Mouse (Mus musculus) myocyte (in vitro differentiated cells): ENCODE measurements around the gene Tm9sf4. TPM values are rescaled to one million over a fixed set of nuclear protein-coding genes. Genes with fewer than 3 reads are reported as not detected.

Experiments used
- H3K27me3 ChIP-seq: one replicate; pipeline ENCODE4 v1.6.1; 2011; ENCODE audit not compliant: control insufficient read depth, insufficient read depth, insufficient read length
- H3K36me3 ChIP-seq: one replicate; pipeline ENCODE4 v1.6.1; 2011; ENCODE audit not compliant: control insufficient read depth, insufficient read depth
- H3K4me2 ChIP-seq: one replicate; pipeline ENCODE4 v1.6.1; 2011; ENCODE audit warnings: low read depth, control low read depth
- H3K4me3 ChIP-seq: one replicate; pipeline ENCODE4 v1.5.1; 2011; ENCODE audit warnings: mild to moderate bottlenecking, control low read depth, moderate library complexity
- H3K79me2 ChIP-seq: one replicate; pipeline ENCODE4 v1.6.1; 2011; ENCODE audit not compliant: control insufficient read depth, insufficient read depth
- H3ac ChIP-seq: one replicate; pipeline ENCODE4 v1.6.1; 2011; ENCODE audit not compliant: control insufficient read depth, insufficient read length
- CEBPB ChIP-seq: IDR thresholded peaks from 2 replicates; pipeline ENCODE4 v1.6.1; 2011; ENCODE audit warnings: mild to moderate bottlenecking, moderate library complexity; ENCODE audit not compliant: poor library complexity, insufficient read depth, severe bottlenecking
- E2F4 ChIP-seq: IDR thresholded peaks from one replicate; pipeline ENCODE4 v1.6.1; 2011; ENCODE audit warnings: mild to moderate bottlenecking, control low read depth, moderate library complexity; ENCODE audit not compliant: insufficient read depth
- MAX ChIP-seq: IDR thresholded peaks from one replicate; pipeline ENCODE4 v1.6.1; 2011; ENCODE audit warnings: low read depth, mild to moderate bottlenecking, control low read depth
- MYOD1 ChIP-seq, 3 experiments: IDR thresholded peaks; one replicate each; pipeline ENCODE4 v1.6.1; 2011; ENCODE audit warnings: control low read depth in 2 of 3, low read depth in 2 of 3, mild to moderate bottlenecking in 2 of 3, moderate library complexity in 1 of 3; ENCODE audit not compliant: insufficient read length in 2 of 3, control insufficient read depth in 1 of 3
- MYOG ChIP-seq, 3 experiments: IDR thresholded peaks; one replicate each; pipeline ENCODE4 v1.6.1; 2011; ENCODE audit warnings: control low read depth in 2 of 3, low read depth in 2 of 3, mild to moderate bottlenecking in 2 of 3; ENCODE audit not compliant: insufficient read length in 2 of 3, control insufficient read depth in 1 of 3, insufficient read depth in 1 of 3
- POLR2A ChIP-seq: IDR thresholded peaks from one replicate; pipeline ENCODE4 v1.6.1; 2011; ENCODE audit warnings: low read depth, mild to moderate bottlenecking, control low read depth, moderate library complexity; ENCODE audit not compliant: insufficient read length
- POLR2AphosphoS2 ChIP-seq: IDR thresholded peaks from one replicate; pipeline ENCODE4 v1.6.1; 2011; ENCODE audit warnings: low read depth, control low read depth; ENCODE audit not compliant: insufficient read length
- REST ChIP-seq: IDR thresholded peaks from one replicate; pipeline ENCODE4 v1.6.1; 2011; ENCODE audit warnings: mild to moderate bottlenecking, control low read depth, moderate library complexity; ENCODE audit not compliant: insufficient read depth, insufficient read length
- SRF ChIP-seq: IDR thresholded peaks from one replicate; pipeline ENCODE4 v1.6.1; 2011; ENCODE audit warnings: low read depth; ENCODE audit not compliant: control insufficient read depth, insufficient read length
- TCF12 ChIP-seq: IDR thresholded peaks from one replicate; pipeline ENCODE4 v1.6.1; 2011; ENCODE audit warnings: mild to moderate bottlenecking, control low read depth; ENCODE audit not compliant: poor library complexity, insufficient read depth, severe bottlenecking
- TCF3 ChIP-seq: IDR thresholded peaks from one replicate; pipeline ENCODE4 v1.6.1; 2011; ENCODE audit warnings: low read depth, control low read depth; ENCODE audit not compliant: insufficient read length
- USF1 ChIP-seq: IDR thresholded peaks from one replicate; pipeline ENCODE4 v1.6.1; 2011; ENCODE audit warnings: low read depth, mild to moderate bottlenecking, control low read depth, moderate library complexity
- polyA plus RNA-seq: library from polyadenylated mRNA; unstranded; fragments of >200 nt; fragmentation: generic; extraction: Trizol; gene quantifications from one replicate; pipeline ENCODE4 v1.2.1, GENCODE M21; 2012; ENCODE audit warnings: missing spikeins

Gene Tm9sf4
- polyA plus RNA-seq, 1 experiment = 55.4 TPM

DNA sequence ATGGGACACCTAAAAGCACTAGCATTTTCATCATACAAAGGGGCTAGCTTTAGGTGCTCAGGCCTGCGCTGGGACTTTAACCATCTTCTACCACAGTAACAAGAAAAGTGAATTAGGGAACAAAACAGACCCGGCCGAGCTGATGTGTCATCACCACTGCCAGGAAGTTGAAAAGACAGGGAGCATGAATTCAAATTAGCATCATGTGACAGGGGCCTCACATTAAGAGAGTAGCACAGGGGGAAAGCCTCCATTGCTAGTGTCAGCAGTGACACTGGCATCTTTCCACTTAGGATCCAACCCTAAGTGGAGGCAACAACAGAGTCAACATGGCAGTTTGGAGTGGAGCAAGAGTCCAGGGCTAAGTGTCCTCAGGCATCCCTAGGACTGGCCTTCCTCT is 13.9 kb upstream of the Tm9sf4 start:
- Histone ChIP-seq H3K27me3 (peaks cover 6% of the 10 kb centered on the region), H3K36me3 (no peaks in the 10 kb centered on the region), H3K4me2 (no peak overlapping the region), H3K79me2 (no peaks in the 10 kb centered on the region), H3ac (no peak overlapping the region), H3K4me3 (no peak overlapping the region)
- TF ChIP-seq USF1 = peak; percentile 6
- TF ChIP-seq REST = no peak

DNA sequence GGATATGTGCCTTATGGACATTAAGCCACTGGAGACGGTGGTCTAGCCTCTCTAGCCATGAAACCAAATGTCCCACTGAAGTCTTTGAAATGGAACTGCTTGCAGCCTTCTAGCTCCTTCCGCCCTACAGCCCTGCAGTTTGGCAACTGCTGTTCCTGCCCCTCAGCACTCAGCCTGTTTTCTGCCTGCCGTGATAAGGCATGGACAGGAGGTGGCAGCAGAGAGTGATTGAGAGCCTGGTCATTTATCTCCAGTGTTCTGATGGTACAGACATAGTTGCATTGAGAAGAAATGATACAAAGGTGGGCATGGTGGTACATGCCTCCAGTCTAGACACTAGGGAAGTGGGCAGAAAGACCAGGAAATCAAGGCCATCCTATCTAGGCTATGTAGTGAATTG is 13.4 kb upstream of the Tm9sf4 start:
- TF ChIP-seq MYOG (IDR thresholded peaks at IDR 0.05; ENCODE audit: control insufficient read depth in 1 of 3, insufficient read depth in 1 of 3, insufficient read length in 2 of 3, low read depth in 2 of 3) (no peak), POLR2AphosphoS2 (no peak), USF1 (no peak), SRF (no peak), CEBPB (no peak), TCF12 (no peak), REST (no peak), POLR2A (no peak), MAX (no peak), MYOD1 (IDR thresholded peaks at IDR 0.05; ENCODE audit: control insufficient read depth in 1 of 3, insufficient read length in 2 of 3, low read depth in 2 of 3) (no peak), E2F4 (no peak)
- Histone ChIP-seq H3K27me3 (peaks cover 10% of the 10 kb centered on the region), H3K36me3 (no peaks in the 10 kb centered on the region), H3K4me2 (no peak overlapping the region), H3K79me2 (no peaks in the 10 kb centered on the region), H3ac (no peak overlapping the region), H3K4me3 (no peak overlapping the region)

DNA sequence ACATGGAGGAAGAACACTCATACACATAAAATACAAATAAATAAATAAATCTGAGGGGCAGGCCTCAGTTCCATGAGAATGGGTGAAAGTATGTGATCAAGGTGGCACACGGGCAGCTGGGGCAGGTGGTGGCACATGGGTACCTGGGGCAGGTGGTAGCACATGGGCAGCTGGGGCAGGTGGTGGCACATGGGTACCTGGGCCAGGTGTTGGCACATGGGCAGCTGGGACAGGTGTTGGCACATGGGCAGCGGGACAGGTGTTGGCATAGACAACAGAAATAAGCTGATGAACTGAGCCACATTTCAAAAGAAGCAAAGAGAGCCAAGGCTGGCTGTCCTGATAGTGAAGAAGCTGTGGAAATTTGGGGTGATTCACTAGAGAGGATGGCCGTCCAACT is 11.4 kb upstream of the Tm9sf4 start:
- TF ChIP-seq POLR2AphosphoS2 = no peak
- TF ChIP-seq REST = no peak
- TF ChIP-seq TCF3 = peak; percentile 38
- TF ChIP-seq E2F4 = no peak
- TF ChIP-seq CEBPB = no peak
- TF ChIP-seq POLR2A = no peak
- TF ChIP-seq SRF = no peak
- no peak for TF ChIP-seq USF1
- TF ChIP-seq MYOD1 (IDR thresholded peaks at IDR 0.05; ENCODE audit: control insufficient read depth in 1 of 3, insufficient read length in 2 of 3, low read depth in 2 of 3) = peak in 2 of 3 experiments; percentile 10 to 60
- TF ChIP-seq MYOG (IDR thresholded peaks at IDR 0.05; ENCODE audit: control insufficient read depth in 1 of 3, insufficient read depth in 1 of 3, insufficient read length in 2 of 3, low read depth in 2 of 3) = peak in 2 of 3 experiments; percentile 56 to 73
- TF ChIP-seq TCF12 = no peak
- Histone ChIP-seq H3K79me2 (no peaks in the 10 kb centered on the region), H3K4me2 (no peak overlapping the region), H3K4me3 (no peak overlapping the region), H3K27me3 (peaks cover 17% of the 10 kb centered on the region), H3K36me3 (no peaks in the 10 kb centered on the region), H3ac (no peak overlapping the region)

DNA sequence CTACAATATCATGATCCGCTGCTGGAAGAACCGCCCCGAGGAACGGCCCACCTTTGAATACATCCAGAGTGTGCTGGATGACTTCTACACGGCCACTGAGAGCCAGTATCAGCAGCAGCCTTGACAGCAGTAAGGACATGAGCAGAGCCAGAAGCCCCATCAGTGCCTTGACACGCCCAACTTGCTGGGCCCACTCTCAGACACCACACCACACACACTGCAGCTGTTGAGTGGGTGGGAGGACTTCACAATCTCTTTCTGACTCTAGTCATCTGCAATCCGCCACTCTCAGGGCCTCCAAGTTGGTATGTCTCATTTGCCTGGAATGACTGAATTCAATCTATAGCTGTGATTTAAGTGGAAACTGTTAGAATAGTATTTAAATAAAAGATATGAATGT is 10.1 kb upstream of the Tm9sf4 start:
- Histone ChIP-seq H3ac (no peak overlapping the region), H3K4me2 (no peak overlapping the region), H3K36me3 (no peaks in the 10 kb centered on the region), H3K27me3 (peaks cover 17% of the 10 kb centered on the region), H3K4me3 (no peak overlapping the region), H3K79me2 (no peaks in the 10 kb centered on the region)
- TF ChIP-seq CEBPB = no peak
- TF ChIP-seq POLR2AphosphoS2 = no peak
- TF ChIP-seq MAX = no peak
- no peak for TF ChIP-seq POLR2A
- no peak for TF ChIP-seq REST
- peak in 2 of 3 experiments; percentile 87 for TF ChIP-seq MYOD1 (IDR thresholded peaks at IDR 0.05; ENCODE audit: control insufficient read depth in 1 of 3, insufficient read length in 2 of 3, low read depth in 2 of 3)
- TF ChIP-seq MYOG (IDR thresholded peaks at IDR 0.05; ENCODE audit: control insufficient read depth in 1 of 3, insufficient read depth in 1 of 3, insufficient read length in 2 of 3, low read depth in 2 of 3) = peak in 2 of 3 experiments; percentile 84 to 85
- no peak for TF ChIP-seq TCF12
- TF ChIP-seq USF1 = no peak
- no peak for TF ChIP-seq TCF3

DNA sequence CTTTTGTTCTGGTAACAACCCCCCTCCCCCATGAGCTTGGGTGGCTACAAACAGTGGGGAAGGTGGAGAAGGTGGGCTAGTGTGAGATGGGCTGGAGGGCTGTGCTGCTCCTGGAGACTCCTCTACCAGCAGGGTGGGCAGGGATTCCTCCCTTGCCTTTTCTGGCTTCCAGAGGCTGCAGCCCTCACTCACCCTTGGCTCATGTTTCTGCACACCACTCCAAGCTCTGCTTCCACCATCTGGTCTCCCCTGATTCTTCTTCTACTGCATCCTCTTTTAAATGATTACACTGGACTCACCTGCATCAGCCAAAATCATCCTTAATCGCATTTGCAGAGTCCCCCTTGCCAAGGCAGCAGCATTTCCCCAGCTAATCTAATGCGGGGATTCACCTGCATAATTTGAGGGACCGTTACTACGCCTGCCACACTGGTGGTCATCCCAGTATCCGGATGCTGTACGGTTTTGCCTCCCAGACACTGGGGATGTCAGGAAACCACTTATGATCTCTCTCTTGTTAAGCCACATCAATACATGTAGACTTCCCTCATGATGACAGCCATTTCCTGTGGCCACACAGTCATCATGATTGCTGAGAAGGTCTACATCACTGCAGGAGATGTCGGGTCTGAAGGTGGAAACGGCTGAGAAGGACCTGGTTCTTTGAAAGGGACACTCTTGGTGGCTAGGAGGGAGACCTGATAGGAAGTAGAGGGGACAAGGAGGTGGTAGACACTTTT is 9.0 kb upstream of the Tm9sf4 start:
- no peaks in the 10 kb centered on the region for H3K36me3 ChIP-seq
- no peak for TF ChIP-seq MYOG (IDR thresholded peaks at IDR 0.05; ENCODE audit: control insufficient read depth in 1 of 3, insufficient read depth in 1 of 3, insufficient read length in 2 of 3, low read depth in 2 of 3)
- TF ChIP-seq USF1 = no peak
- TF ChIP-seq POLR2A = no peak
- no peak for TF ChIP-seq MAX
- TF ChIP-seq MYOD1 (IDR thresholded peaks at IDR 0.05; ENCODE audit: control insufficient read depth in 1 of 3, insufficient read length in 2 of 3, low read depth in 2 of 3) = no peak
- no peak for TF ChIP-seq CEBPB
- no peak for TF ChIP-seq POLR2AphosphoS2
- H3K79me2 ChIP-seq = no peaks in the 10 kb centered on the region
- H3K27me3 ChIP-seq = peaks cover 17% of the 10 kb centered on the region
- H3ac ChIP-seq = no peak overlapping the region
- H3K4me2 ChIP-seq = no peak overlapping the region
- no peak overlapping the region for H3K4me3 ChIP-seq
